Mouse (Mus musculus): ENCODE measurements around the gene Zfp160. TPM values are rescaled to one million over a fixed set of nuclear protein-coding genes. Genes with fewer than 3 reads are reported as not detected.
A peak's percentile ranks its signal among the peaks of the same experiment; 100 is the strongest.

The Zfp160 gene
- 2.8 TPM for polyA plus RNA-seq (2012; fragmentation: generic; extraction: Trizol)
- long read RNA-seq, experiment 1, partial matches to known transcripts, result 0 of 4 reads
- long read RNA-seq, experiment 1, other reads (novel, unspliced or antisense), result 3 of 4 reads
- long read RNA-seq, experiment 2, transcript Zfp160-201 (5 exons, 3,800 nt), result major isoform, 23 of 39 reads
- long read RNA-seq, experiment 2, partial matches to known transcripts, result 1 of 39 reads
- long read RNA-seq, experiment 2, other reads (novel, unspliced or antisense), result 11 of 39 reads

DNA sequence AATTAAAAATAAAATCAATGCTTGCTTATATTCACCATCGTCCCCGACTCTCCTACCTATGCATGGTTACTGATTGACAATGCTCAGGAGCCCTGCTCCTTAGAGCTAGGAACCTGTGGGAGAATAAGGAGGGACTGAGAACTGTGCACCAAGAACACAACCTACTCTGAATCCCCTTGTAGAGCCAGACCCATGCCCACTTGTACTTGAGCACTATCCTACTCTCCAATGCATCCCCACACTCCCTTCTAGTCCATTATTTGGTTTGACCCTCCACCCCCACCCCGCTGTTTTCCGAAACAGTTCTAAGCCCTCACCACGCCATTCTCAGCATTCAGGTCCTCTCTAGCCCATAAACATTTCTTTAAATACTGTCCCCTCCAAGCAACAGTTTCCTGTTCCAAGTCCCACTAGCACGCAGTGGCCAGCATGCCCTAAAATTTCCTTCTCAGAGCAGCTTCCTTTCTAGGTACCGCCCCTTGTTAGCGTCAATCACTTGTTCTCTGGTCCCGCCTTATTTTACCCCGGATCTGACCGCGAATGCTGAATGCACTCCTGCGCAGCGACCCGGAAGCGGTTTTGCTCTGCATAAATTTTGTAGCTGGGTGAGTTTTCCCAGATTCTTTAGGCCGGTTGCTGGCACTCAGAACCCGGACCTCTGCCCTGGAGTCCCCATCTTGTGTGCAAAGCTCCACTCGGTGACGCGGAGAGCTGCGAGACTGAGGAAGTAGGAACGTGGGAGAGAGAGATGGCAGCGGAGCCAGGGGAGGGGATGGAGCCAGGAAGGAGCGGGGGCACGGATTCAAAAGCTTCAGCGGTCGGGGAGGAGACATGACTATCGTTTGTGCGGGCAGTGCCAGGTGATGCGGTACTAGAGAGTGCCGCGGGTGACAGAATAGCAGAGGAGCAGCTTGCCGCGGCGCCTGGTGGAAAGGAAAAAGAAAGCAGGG, at the start of gene Zfp160:
TSS of gene Zfp160 (plus strand) at position 522 of the 950 bp plus-strand sequence.
- TF ChIP-seq FOSL1 (IDR thresholded peaks at IDR 0.05; ENCODE audit: insufficient read depth, low read length, poor library complexity, severe bottlenecking) (no peak), MAX (IDR thresholded peaks at IDR 0.05) (peak; percentile 11)
- Histone ChIP-seq H3K79me3 (ENCODE audit: low read depth) (peaks cover 25% of the 10 kb centered on the region), H3K4me3 (ENCODE audit: insufficient read depth, poor library complexity, severe bottlenecking) (peak within 1 kb of the TSS; percentile 69)

GRCm38 (mm10) chr17:20960386-20960785, 48.3 kb upstream of the Zfp160 start:
- TF ChIP-seq MYOD1 (IDR thresholded peaks at IDR 0.05; ENCODE audit: control insufficient read depth, insufficient read length, low read depth) (no peak), FOSL1 (IDR thresholded peaks at IDR 0.05; ENCODE audit: insufficient read depth, low read length, poor library complexity, severe bottlenecking) (no peak), CEBPB (IDR thresholded peaks at IDR 0.05; ENCODE audit: low read depth) (no peak), MAX (IDR thresholded peaks at IDR 0.05) (no peak), USF1 (IDR thresholded peaks at IDR 0.05; ENCODE audit: low read depth) (no peak), CTCF (IDR thresholded peaks at IDR 0.05; ENCODE audit: control insufficient read depth, insufficient read depth, insufficient read length) (no peak), MYOG (IDR thresholded peaks at IDR 0.05; ENCODE audit: control insufficient read depth, extremely low read depth, insufficient read length) (no peak)
- no peak overlapping the region for H3ac ChIP-seq (ENCODE audit: control insufficient read depth, insufficient read length, low read depth)
- H3K27me3 ChIP-seq (ENCODE audit: control insufficient read depth, insufficient read depth, insufficient read length), result no peaks in the 10 kb centered on the region

More for the DNA sequence above, at the start of gene Zfp160:
- Histone ChIP-seq H3K27me3 (ENCODE audit: control insufficient read depth, insufficient read depth, insufficient read length) (no peaks in the 10 kb centered on the region), H3K36me3 (ENCODE audit: control insufficient read depth, insufficient read depth) (peaks cover 23% of the 10 kb centered on the region), H3ac (ENCODE audit: control insufficient read depth, insufficient read length, low read depth) (peak within 1 kb of the TSS; percentile 85), H3K79me2 (ENCODE audit: control insufficient read depth, insufficient read depth) (peaks cover 40% of the 10 kb centered on the region)

GRCm38 (mm10) chr17:20965421-20965820, 43.3 kb upstream of the Zfp160 start:
- peaks cover 96% of the 10 kb centered on the region for H3K36me3 ChIP-seq (ENCODE audit: control insufficient read depth, insufficient read depth)
- TF ChIP-seq CEBPB (IDR thresholded peaks at IDR 0.05; ENCODE audit: low read depth), result no peak
- no peak for TF ChIP-seq CTCF (IDR thresholded peaks at IDR 0.05; ENCODE audit: control insufficient read depth, insufficient read depth, insufficient read length)
- no peak for TF ChIP-seq MAX (IDR thresholded peaks at IDR 0.05)
- no peak for TF ChIP-seq MYOG (IDR thresholded peaks at IDR 0.05; ENCODE audit: control insufficient read depth, extremely low read depth, insufficient read length)
- TF ChIP-seq MYOD1 (IDR thresholded peaks at IDR 0.05; ENCODE audit: control insufficient read depth, insufficient read length, low read depth), result no peak
- no peak for TF ChIP-seq FOSL1 (IDR thresholded peaks at IDR 0.05; ENCODE audit: insufficient read depth, low read length, poor library complexity, severe bottlenecking)
- no peak for TF ChIP-seq USF1 (IDR thresholded peaks at IDR 0.05; ENCODE audit: low read depth)
- H3K27me3 ChIP-seq (ENCODE audit: control insufficient read depth, insufficient read depth, insufficient read length), result no peaks in the 10 kb centered on the region
- no peak overlapping the region for H3K4me3 ChIP-seq (ENCODE audit: insufficient read depth, poor library complexity, severe bottlenecking)
- no peaks in the 10 kb centered on the region for H3K79me3 ChIP-seq (ENCODE audit: low read depth)
- no peaks in the 10 kb centered on the region for H3K79me2 ChIP-seq (ENCODE audit: control insufficient read depth, insufficient read depth)
- H3ac ChIP-seq (ENCODE audit: control insufficient read depth, insufficient read length, low read depth), result no peak overlapping the region

More at GRCm38 (mm10) chr17:20960386-20960785, 48.3 kb upstream of the Zfp160 start:
- Histone ChIP-seq H3K79me2 (ENCODE audit: control insufficient read depth, insufficient read depth) (no peaks in the 10 kb centered on the region), H3K36me3 (ENCODE audit: control insufficient read depth, insufficient read depth) (peaks cover 99% of the 10 kb centered on the region), H3K4me3 (ENCODE audit: insufficient read depth, poor library complexity, severe bottlenecking) (no peak overlapping the region), H3K79me3 (ENCODE audit: low read depth) (no peaks in the 10 kb centered on the region)

DNA sequence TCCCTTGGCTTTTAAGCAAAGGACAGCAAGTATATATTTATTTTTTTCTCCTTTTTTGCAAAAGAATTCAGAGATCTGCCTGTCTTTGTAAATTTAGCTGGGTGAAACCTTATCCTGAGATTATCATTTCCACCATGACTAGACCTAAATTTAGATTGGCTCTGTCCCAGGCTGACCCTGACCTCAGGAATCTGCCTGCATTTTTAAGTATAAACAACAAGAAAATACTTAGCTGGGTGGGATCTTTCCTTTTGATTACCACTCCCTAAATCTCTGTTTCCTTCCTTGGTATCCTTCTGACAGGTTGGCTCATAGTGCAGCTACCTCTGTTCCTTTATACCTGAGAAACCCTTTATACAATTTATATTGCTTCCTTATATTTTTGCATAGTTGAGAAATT, 42.0 kb upstream of the Zfp160 start:
- H3ac ChIP-seq (ENCODE audit: control insufficient read depth, insufficient read length, low read depth), result no peak overlapping the region
- H3K36me3 ChIP-seq (ENCODE audit: control insufficient read depth, insufficient read depth), result peaks cover 89% of the 10 kb centered on the region
- TF ChIP-seq MYOG (IDR thresholded peaks at IDR 0.05; ENCODE audit: control insufficient read depth, extremely low read depth, insufficient read length), result no peak
- no peaks in the 10 kb centered on the region for H3K79me2 ChIP-seq (ENCODE audit: control insufficient read depth, insufficient read depth)
- H3K27me3 ChIP-seq (ENCODE audit: control insufficient read depth, insufficient read depth, insufficient read length), result no peaks in the 10 kb centered on the region
- no peaks in the 10 kb centered on the region for H3K79me3 ChIP-seq (ENCODE audit: low read depth)
- no peak overlapping the region for H3K4me3 ChIP-seq (ENCODE audit: insufficient read depth, poor library complexity, severe bottlenecking)

GRCm38 (mm10) chr17:20993716-20994115, 15.0 kb upstream of the Zfp160 start:
- H3K27me3 ChIP-seq (ENCODE audit: control insufficient read depth, insufficient read depth, insufficient read length), result no peaks in the 10 kb centered on the region
- H3K36me3 ChIP-seq (ENCODE audit: control insufficient read depth, insufficient read depth), result no peaks in the 10 kb centered on the region
- TF ChIP-seq MYOD1 (IDR thresholded peaks at IDR 0.05; ENCODE audit: control insufficient read depth, insufficient read length, low read depth), result no peak
- no peak for TF ChIP-seq MYOG (IDR thresholded peaks at IDR 0.05; ENCODE audit: control insufficient read depth, extremely low read depth, insufficient read length)
- TF ChIP-seq MAX (IDR thresholded peaks at IDR 0.05), result no peak
- TF ChIP-seq USF1 (IDR thresholded peaks at IDR 0.05; ENCODE audit: low read depth), result no peak
- no peak for TF ChIP-seq CEBPB (IDR thresholded peaks at IDR 0.05; ENCODE audit: low read depth)
- TF ChIP-seq CTCF (IDR thresholded peaks at IDR 0.05; ENCODE audit: control insufficient read depth, insufficient read depth, insufficient read length), result no peak
- TF ChIP-seq FOSL1 (IDR thresholded peaks at IDR 0.05; ENCODE audit: insufficient read depth, low read length, poor library complexity, severe bottlenecking), result no peak
- H3K79me2 ChIP-seq (ENCODE audit: control insufficient read depth, insufficient read depth), result no peaks in the 10 kb centered on the region
- H3ac ChIP-seq (ENCODE audit: control insufficient read depth, insufficient read length, low read depth), result no peak overlapping the region
- no peaks in the 10 kb centered on the region for H3K79me3 ChIP-seq (ENCODE audit: low read depth)
- no peak overlapping the region for H3K4me3 ChIP-seq (ENCODE audit: insufficient read depth, poor library complexity, severe bottlenecking)

Measured in C2C12 (cell line).